Comparison of ENCODE assay signal across 8 mouse cellular contexts in genomic region chr4:108579743-108580411, GRCm38 (mm10). TPM values are rescaled to one million over a fixed set of nuclear protein-coding genes. Genes with fewer than 3 reads are reported as not detected.
DNase-seq lines count a peak whose midpoint lies in the region; TF ChIP-seq lines count a peak whose summit lies in the region.

No protein-coding gene starts in this region.

- intact Hi-C loops in gastrocnemius, adult 2 months (cut with DNase I): loop anchor here (2.0 kb wide), 1 partner anchor 39 kb away; the partner anchor contains the start of gene Cc2d1b

- peaks cover 2% of the 10 kb centered on the region; the same call in 1 of the 2 replicates for H3K4me1 ChIP-seq in embryonic fibroblast, embryonic 13.5 days (ENCODE audit: control insufficient read depth, insufficient read depth, low read length)

- no peak for DNase-seq in gastrocnemius, adult 2 months
- no peak for DNase-seq in gastrocnemius, adult 18-20 months (ENCODE audit: low spot score)
- peak; percentile 17 for DNase-seq in 416B (ENCODE audit: low read depth)
- peak; percentile 34 for DNase-seq in liver
- no peak for DNase-seq in B cell, adult 2 months
- DNase-seq in gastrocnemius, adult 8-10 months (ENCODE audit: low spot score in 2 of 2): no peak
- no peak for DNase-seq in testis, postnatal 10 days (ENCODE audit: low spot score)

- no peak for TF ChIP-seq POLR2A in embryonic fibroblast, embryonic 13.5 days (IDR thresholded peaks at IDR 0.05; ENCODE audit: low read depth, low read length)

- peak overlapping the region; percentile 91 for H3K27ac ChIP-seq in gastrocnemius, adult 2 months
- 0 out of 2 replicates have a peak overlapping the region, but pooled peaks have one; percentile 8 for H3K27ac ChIP-seq in embryonic fibroblast, embryonic 13.5 days (ENCODE audit: insufficient read depth, low read length)

- peak overlapping the region; percentile 97 for H3K4me3 ChIP-seq in gastrocnemius, adult 2 months
- peak overlapping the region; percentile 86 for H3K4me3 ChIP-seq in embryonic fibroblast, embryonic 13.5 days (ENCODE audit: insufficient read depth, low read length)

- no peak for TF ChIP-seq CTCF in gastrocnemius, adult 2 months (IDR thresholded peaks at IDR 0.05)
- TF ChIP-seq CTCF in embryonic fibroblast, embryonic 13.5 days (IDR thresholded peaks at IDR 0.05; ENCODE audit: borderline replicate concordance, insufficient read depth, low read length): no peak

RNA-seq across cellular contexts. Expression of gene Orc1, which starts 0.7 kb away (rescaled TPM):
- total RNA-seq in gastrocnemius, adult 2 months (2021): under 1 TPM in 1 of 2 experiments, not detected in 1; 0.38 TPM
- total RNA-seq in gastrocnemius, adult 18-20 months (2021): under 1 TPM in 1 of 2 experiments, not detected in 1; 0.07 TPM
- polyA plus RNA-seq in embryonic fibroblast, embryonic 13.5 days (2011; ENCODE audit: insufficient read length, low read depth, missing spikeins): 6.2 and 9.6 TPM in 2 replicates
- not detected for total RNA-seq in gastrocnemius, adult 8-10 months (2022)

RNA-seq across cellular contexts. Expression of gene Prpf38a, which starts 0.7 kb away (rescaled TPM):
- total RNA-seq in gastrocnemius, adult 2 months (2021): 10 to 100 TPM; 12.1 to 13.0 TPM
- 10 to 100 TPM; 10.2 to 13.2 TPM for total RNA-seq in gastrocnemius, adult 18-20 months (2021)
- 51.5 and 62.1 TPM in 2 replicates for polyA plus RNA-seq in embryonic fibroblast, embryonic 13.5 days (2011; ENCODE audit: insufficient read length, low read depth, missing spikeins)
- total RNA-seq in gastrocnemius, adult 8-10 months (2022): 10 to 100 TPM; 10.6 to 13.4 (median 12.6) TPM

RNA-seq across cellular contexts. Expression of gene Cc2d1b, which starts 39.9 kb away (rescaled TPM):
- total RNA-seq in gastrocnemius, adult 2 months (2021): 10 to 100 TPM; 17.2 to 20.7 TPM
- 10 to 100 TPM; 17.4 to 18.4 TPM for total RNA-seq in gastrocnemius, adult 18-20 months (2021)
- polyA plus RNA-seq in embryonic fibroblast, embryonic 13.5 days (2011; ENCODE audit: insufficient read length, low read depth, missing spikeins): 25.5 and 31.0 TPM in 2 replicates
- 10 to 100 TPM; 17.2 to 21.1 (median 19.7) TPM for total RNA-seq in gastrocnemius, adult 8-10 months (2022)

Comparison
In these comparisons a context has a peak if more than half of its experiments do, and no peak if none do; other contexts are left out.
1. DNase-seq: peak in 416B (single experiment) and liver (single experiment); none in gastrocnemius, adult 2 months (single experiment), gastrocnemius, adult 18-20 months (single experiment), B cell, adult 2 months (0 of 2), gastrocnemius, adult 8-10 months (0 of 2) and testis, postnatal 10 days (single experiment).